Mouse (Mus musculus) olfactory bulb, adult 2 months (tissue): ENCODE measurements around the gene Ropn1. TPM values are rescaled to one million over a fixed set of nuclear protein-coding genes. Genes with fewer than 3 reads are reported as not detected.

Experiments used
- H3K27ac ChIP-seq: fragments of 200-500 bp; 2 replicates; pipeline ENCODE4 v1.5.1; 2012; ENCODE audit warnings: low read depth, low read length; ENCODE audit not compliant: insufficient read depth
- H3K4me1 ChIP-seq: fragments of 200-500 bp; 2 replicates; pipeline ENCODE4 v1.6.1; 2012; ENCODE audit warnings: low read length; ENCODE audit not compliant: control insufficient read depth, insufficient read depth
- H3K4me3 ChIP-seq: fragments of 200-500 bp; 2 replicates; pipeline ENCODE4 v1.5.1; 2012; ENCODE audit warnings: mild to moderate bottlenecking, low read depth, low read length, moderate library complexity; ENCODE audit not compliant: insufficient read depth
- CTCF ChIP-seq: fragments of 200-500 bp; IDR thresholded peaks from 2 replicates; pipeline ENCODE4 v1.5.1; 2012; ENCODE audit warnings: low read depth, mild to moderate bottlenecking, low read length, moderate library complexity; ENCODE audit not compliant: insufficient read depth
- POLR2A ChIP-seq: fragments of 200-500 bp; IDR thresholded peaks from 2 replicates; pipeline ENCODE4 v1.6.1; 2012; ENCODE audit warnings: mild to moderate bottlenecking, low read depth, low read length, moderate library complexity; ENCODE audit not compliant: insufficient read depth
- WGBS: fragments of 180-500 bp; shearing (Covaris S2); methylation state at CpG from one replicate; pipeline ENCODE4 v1.1.7; 2018; 5-methylcytosine and 5-hydroxymethylcytosine counted together
- polyA plus RNA-seq: library from polyadenylated mRNA; stranded (reverse); fragments of >200 nt; gene quantifications from 2 replicates; pipeline ENCODE4 v1.2.4, GENCODE M21; 2012; ENCODE audit warnings: low replicate concordance; ENCODE audit not compliant: missing spikeins, insufficient read depth, insufficient read length

Ropn1 gene
- polyA plus RNA-seq, 1 experiment, result not detected

DNA sequence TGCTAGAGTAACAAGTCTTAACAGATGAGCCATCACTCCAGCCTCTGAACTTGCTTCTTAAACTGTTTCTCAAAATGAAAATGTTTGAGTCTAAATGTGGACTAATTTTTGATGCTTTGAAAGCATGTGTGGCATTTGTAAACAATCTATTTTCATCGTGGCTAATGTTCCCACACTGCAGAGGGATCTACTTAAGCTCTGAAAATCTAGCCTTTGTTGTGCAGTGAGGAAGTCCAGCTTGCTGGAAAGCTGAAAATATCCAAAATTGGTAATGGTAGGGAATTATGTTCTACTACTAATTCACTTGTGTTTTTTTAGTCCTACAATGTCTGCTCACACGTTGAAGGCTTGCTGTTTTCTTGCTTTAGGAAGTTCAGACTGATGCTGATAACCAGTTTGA lies 56.3 kb downstream of the Ropn1 start:
- peaks cover 3% of the 10 kb centered on the region; the same call in 1 of the 2 replicates for H3K4me1 ChIP-seq
- no peak for TF ChIP-seq POLR2A
- no peak for TF ChIP-seq CTCF
- 51% methylated on average over 2 of the region's 2 CpGs for WGBS

DNA sequence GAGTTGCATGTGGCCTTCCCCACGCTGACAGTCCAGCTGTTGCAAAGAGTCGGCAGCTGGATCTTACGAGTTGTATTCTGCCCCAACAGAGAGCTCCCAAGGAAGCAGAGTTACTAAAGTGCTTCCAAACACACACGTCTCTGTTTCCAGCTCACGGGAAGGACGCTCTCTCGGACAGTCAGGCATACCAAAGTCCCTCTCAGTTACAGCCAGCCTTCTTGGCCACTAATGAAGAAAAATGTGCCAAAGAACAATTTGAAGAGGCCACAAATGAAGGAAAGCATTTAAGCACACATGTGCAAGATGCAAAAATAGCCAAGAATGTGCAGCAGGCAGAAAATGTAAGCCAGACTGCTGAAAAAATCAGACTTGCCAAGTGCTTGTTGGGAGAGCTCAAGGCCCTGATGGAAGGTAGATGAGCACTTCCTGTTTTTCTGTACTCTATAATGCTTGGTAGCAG lies 56.8 kb downstream of the Ropn1 start:
- 54% methylated on average over 7 of the region's 7 CpGs for WGBS
- Histone ChIP-seq H3K4me1 (peaks cover 3% of the 10 kb centered on the region; the same call in 1 of the 2 replicates), H3K27ac (no peak overlapping the region), H3K4me3 (no peak overlapping the region)
- TF ChIP-seq POLR2A, result no peak
- no peak for TF ChIP-seq CTCF

More for the DNA sequence above, 56.3 kb downstream of the Ropn1 start:
- no peak overlapping the region for H3K27ac ChIP-seq
- H3K4me3 ChIP-seq, result no peak overlapping the region

DNA sequence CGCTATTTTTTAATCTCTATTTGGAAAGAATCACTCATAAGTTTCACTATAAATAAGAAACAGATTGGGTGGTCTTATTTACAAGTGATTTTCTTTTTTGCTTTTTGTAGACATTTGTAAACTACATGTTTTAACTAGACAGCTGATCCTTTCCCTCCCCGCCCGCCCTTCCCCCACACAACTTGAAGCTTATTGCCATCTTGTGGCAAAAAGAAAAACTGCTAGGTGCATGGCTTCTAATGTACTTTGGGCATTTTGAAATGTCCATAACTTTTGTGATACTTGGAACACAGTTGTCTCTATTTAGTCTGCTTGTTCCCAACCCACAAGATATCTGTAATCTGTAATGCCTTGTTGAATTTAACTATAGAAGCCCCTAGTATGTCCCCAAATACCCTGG lies 61.8 kb downstream of the Ropn1 start:
- Histone ChIP-seq H3K4me1 (peaks cover under 1% of the 10 kb centered on the region; the same call in 1 of the 2 replicates), H3K4me3 (no peak overlapping the region), H3K27ac (no peak overlapping the region)
- TF ChIP-seq CTCF (no peak), POLR2A (no peak)
- WGBS, result 52% methylated on average over 3 of the region's 3 CpGs

DNA sequence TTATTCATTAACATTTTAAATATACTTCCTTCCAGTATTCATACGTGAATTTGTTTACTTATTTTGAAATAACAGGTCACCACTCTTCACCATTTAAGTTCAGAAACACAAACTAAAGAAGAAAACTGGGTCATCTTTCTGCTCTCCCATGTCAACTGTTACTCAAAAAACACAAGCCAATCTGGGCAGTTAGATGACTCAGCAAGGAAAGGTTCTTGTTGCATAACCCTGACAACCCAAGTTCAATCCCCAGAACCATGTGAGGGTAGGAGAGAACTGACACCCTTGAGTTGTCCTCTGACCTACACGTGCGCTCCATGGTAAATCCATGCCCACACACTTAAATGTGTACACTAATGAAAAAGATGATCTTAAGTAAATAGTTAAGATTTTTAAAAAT lies 75.4 kb downstream of the Ropn1 start:
- WGBS, result 97% methylated on average over 3 of the region's 3 CpGs
- no peak overlapping the region for H3K27ac ChIP-seq
- TF ChIP-seq POLR2A (no peak), CTCF (no peak)
- H3K4me3 ChIP-seq, result no peak overlapping the region
- H3K4me1 ChIP-seq, result no peaks in the 10 kb centered on the region

Other genes starting within 250 kb of the Ropn1 start
- 61.5 and 153 TPM in 2 replicates for gene Kalrn, start 76.4 kb upstream of the Ropn1 start, polyA plus RNA-seq
- gene Ccdc14, start 40.7 kb downstream of the Ropn1 start, polyA plus RNA-seq, result not detected in 2 replicates
- gene Mylk, start 95.3 kb downstream of the Ropn1 start, polyA plus RNA-seq, result not detected in 2 replicates